Mouse (Mus musculus): ENCODE results near the gene Gm21992. TPM values are rescaled to one million over a fixed set of nuclear protein-coding genes. Genes with fewer than 3 reads are reported as not detected.

Gene Gm21992
- total and polyA plus RNA-seq, 3 experiments: 10.8 to 21.9 TPM; not detected in 1

- H3K4me1 ChIP-seq (ENCODE audit: control insufficient read depth in 1 of 2, insufficient read depth in 2 of 2, low read length in 2 of 2): no peaks in the 10 kb centered on the region
- DNase-seq (ENCODE audit: low read depth, low spot score): no peak
- no peaks in the 10 kb centered on the region for H3K79me2 ChIP-seq (ENCODE audit: control insufficient read depth, insufficient read depth, low read length, poor library complexity)
- no peak overlapping the region for H3K9ac ChIP-seq (ENCODE audit: control insufficient read depth, low read depth, low read length, poor library complexity, severe bottlenecking)
- no peak overlapping the region for H3K27ac ChIP-seq (ENCODE audit: control insufficient read depth, low read depth, low read length)
- peaks cover 28 to 31% of the 10 kb centered on the region in 2 experiments for H3K27me3 ChIP-seq (ENCODE audit: control insufficient read depth in 1 of 2, insufficient read depth in 2 of 2, low read length in 2 of 2)
- H3K9me3 ChIP-seq (replicated peaks; ENCODE audit: insufficient read depth, low read length): no peaks in the 10 kb centered on the region
- no peak overlapping the region for H3K4me3 ChIP-seq (ENCODE audit: control insufficient read depth in 1 of 2, insufficient read depth in 1 of 2, low read depth in 2 of 2, low read length in 2 of 2)
- no peak for TF ChIP-seq JUND (IDR thresholded peaks at IDR 0.05; ENCODE audit: low read depth, low read length)
- TF ChIP-seq CHD2 (IDR thresholded peaks at IDR 0.05; ENCODE audit: low read length): no peak
- TF ChIP-seq EP300 (IDR thresholded peaks at IDR 0.05; ENCODE audit: low read depth in 1 of 2, low read length in 2 of 2): no peak
- no peak for TF ChIP-seq MYB (IDR thresholded peaks at IDR 0.05; ENCODE audit: low read depth, low read length)
- no peaks in the 10 kb centered on the region for H3K36me3 ChIP-seq (ENCODE audit: control insufficient read depth in 1 of 2, insufficient read depth in 2 of 2, low read length in 2 of 2)
These were observed 110.8 kb downstream of the Gm21992 start for GRCm38 (mm10) chr19:4700656-4701055.

DNA sequence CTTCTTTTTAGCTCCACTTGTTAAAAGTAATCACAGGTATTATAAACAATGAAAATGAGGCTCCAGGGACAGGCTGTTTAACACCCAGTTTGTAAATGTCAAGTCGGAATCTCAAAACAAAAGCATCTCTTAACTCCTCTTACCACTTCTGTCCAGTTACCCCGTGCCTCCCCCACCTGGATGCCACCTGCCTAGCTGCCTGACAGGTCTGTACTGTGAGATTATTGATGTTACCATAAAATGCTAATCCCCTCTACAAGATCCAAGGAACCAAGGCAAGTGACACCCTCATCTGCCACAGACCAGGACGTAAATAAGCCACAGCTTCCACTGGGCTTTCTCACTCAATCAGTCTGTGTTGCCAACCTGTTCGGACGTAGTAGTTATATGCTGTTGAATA, 111.6 kb downstream of the Gm21992 start:
- Histone ChIP-seq H3K9me3 (replicated peaks; ENCODE audit: insufficient read depth, low read length) (no peaks in the 10 kb centered on the region), H3K36me3 (ENCODE audit: control insufficient read depth in 1 of 2, insufficient read depth in 2 of 2, low read length in 2 of 2) (no peaks in the 10 kb centered on the region), H3K27me3 (ENCODE audit: control insufficient read depth in 1 of 2, insufficient read depth in 2 of 2, low read length in 2 of 2) (peaks cover 30% of the 10 kb centered on the region in 2 experiments), H3K27ac (ENCODE audit: control insufficient read depth, low read depth, low read length) (no peak overlapping the region), H3K9ac (ENCODE audit: control insufficient read depth, low read depth, low read length, poor library complexity, severe bottlenecking) (no peak overlapping the region), H3K4me3 (ENCODE audit: control insufficient read depth in 1 of 2, insufficient read depth in 1 of 2, low read depth in 2 of 2, low read length in 2 of 2) (no peak overlapping the region), H3K4me1 (ENCODE audit: control insufficient read depth in 1 of 2, insufficient read depth in 2 of 2, low read length in 2 of 2) (no peaks in the 10 kb centered on the region), H3K79me2 (ENCODE audit: control insufficient read depth, insufficient read depth, low read length, poor library complexity) (no peaks in the 10 kb centered on the region)
- no peak for TF ChIP-seq NRF1 (IDR thresholded peaks at IDR 0.05; ENCODE audit: insufficient read depth, low read depth, low read length, poor library complexity, severe bottlenecking)
- TF ChIP-seq JUND (IDR thresholded peaks at IDR 0.05; ENCODE audit: low read depth, low read length): no peak
- TF ChIP-seq MAFK (IDR thresholded peaks at IDR 0.05; ENCODE audit: borderline replicate concordance, low read depth, low read length): no peak
- TF ChIP-seq SMC3 (IDR thresholded peaks at IDR 0.05; ENCODE audit: low read depth, low read length): no peak
- no peak for TF ChIP-seq ETS1 (IDR thresholded peaks at IDR 0.05; ENCODE audit: low read depth, low read length)
- DNase-seq (ENCODE audit: low read depth, low spot score): no peak

DNA sequence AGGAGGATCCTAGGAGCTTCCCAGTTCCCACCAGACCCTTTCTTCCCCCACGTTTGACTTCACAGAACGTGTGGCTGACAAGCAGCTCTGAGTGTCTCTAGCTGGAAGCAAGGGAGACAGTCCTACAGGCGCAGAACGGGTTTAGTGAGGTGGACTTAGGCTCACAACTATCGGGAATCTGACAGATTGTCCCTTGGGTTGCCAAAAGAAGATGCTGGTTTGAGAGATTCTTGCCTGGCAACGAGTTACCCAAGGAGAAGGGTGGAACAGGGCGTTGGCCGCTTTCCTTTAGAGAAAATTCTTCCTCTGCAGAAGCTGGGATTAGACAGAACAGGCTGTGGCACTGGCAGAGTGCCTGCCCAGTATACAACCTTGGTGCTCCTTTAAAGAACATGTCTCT, 112.6 kb downstream of the Gm21992 start:
- Histone ChIP-seq H3K9ac (ENCODE audit: control insufficient read depth, low read depth, low read length, poor library complexity, severe bottlenecking) (no peak overlapping the region), H3K4me3 (ENCODE audit: control insufficient read depth in 1 of 2, insufficient read depth in 1 of 2, low read depth in 2 of 2, low read length in 2 of 2) (no peak overlapping the region), H3K4me1 (ENCODE audit: control insufficient read depth in 1 of 2, insufficient read depth in 2 of 2, low read length in 2 of 2) (no peaks in the 10 kb centered on the region), H3K27ac (ENCODE audit: control insufficient read depth, low read depth, low read length) (no peak overlapping the region), H3K27me3 (ENCODE audit: control insufficient read depth in 1 of 2, insufficient read depth in 2 of 2, low read length in 2 of 2) (peaks cover 32 to 33% of the 10 kb centered on the region in 2 experiments), H3K79me2 (ENCODE audit: control insufficient read depth, insufficient read depth, low read length, poor library complexity) (no peaks in the 10 kb centered on the region), H3K9me3 (replicated peaks; ENCODE audit: insufficient read depth, low read length) (no peaks in the 10 kb centered on the region), H3K36me3 (ENCODE audit: control insufficient read depth in 1 of 2, insufficient read depth in 2 of 2, low read length in 2 of 2) (no peaks in the 10 kb centered on the region)
- TF ChIP-seq MAZ (IDR thresholded peaks at IDR 0.05; ENCODE audit: low read depth, low read length): no peak
- no peak for TF ChIP-seq CHD2 (IDR thresholded peaks at IDR 0.05; ENCODE audit: low read length)
- TF ChIP-seq USF1 (IDR thresholded peaks at IDR 0.05; ENCODE audit: low read depth, low read length): no peak
- no peak for TF ChIP-seq MYC (IDR thresholded peaks at IDR 0.05; ENCODE audit: low read depth, low read length)
- TF ChIP-seq POLR2AphosphoS2 (IDR thresholded peaks at IDR 0.05; ENCODE audit: low read length): no peak
- TF ChIP-seq MYB (IDR thresholded peaks at IDR 0.05; ENCODE audit: low read depth, low read length): no peak
- TF ChIP-seq TCF12 (IDR thresholded peaks at IDR 0.05; ENCODE audit: low read depth, low read length): no peak
- TF ChIP-seq CHD1 (IDR thresholded peaks at IDR 0.05; ENCODE audit: low read depth, low read length): no peak
- TF ChIP-seq RCOR1 (IDR thresholded peaks at IDR 0.05; ENCODE audit: low read depth, low read length): no peak
- TF ChIP-seq TBP (IDR thresholded peaks at IDR 0.05; ENCODE audit: low read depth, low read length): no peak
- TF ChIP-seq ZKSCAN1 (IDR thresholded peaks at IDR 0.05; ENCODE audit: low read depth, low read length): no peak
- no peak for TF ChIP-seq UBTF (IDR thresholded peaks at IDR 0.05; ENCODE audit: borderline replicate concordance, insufficient read depth, low read depth, low read length)
- TF ChIP-seq TAL1 (IDR thresholded peaks at IDR 0.05; ENCODE audit: low read length): no peak
- TF ChIP-seq CTCF (IDR thresholded peaks at IDR 0.05 in 2 of 3, conservative IDR thresholded peaks at IDR 0.05 in 1 of 3; ENCODE audit: control insufficient read depth in 1 of 3, insufficient read depth in 1 of 3, low read depth in 2 of 3, low read length in 3 of 3, poor library complexity in 1 of 3, severe bottlenecking in 1 of 3): no peak
- TF ChIP-seq GABPA (IDR thresholded peaks at IDR 0.05; ENCODE audit: low read depth, low read length): no peak
- TF ChIP-seq ETS1 (IDR thresholded peaks at IDR 0.05; ENCODE audit: low read depth, low read length): no peak
- TF ChIP-seq E2F4 (IDR thresholded peaks at IDR 0.05; ENCODE audit: borderline replicate concordance, low read depth, low read length): no peak
- TF ChIP-seq ELF1 (IDR thresholded peaks at IDR 0.05; ENCODE audit: low read depth, low read length): no peak
- no peak for DNase-seq (ENCODE audit: low read depth, low spot score)
